8 mouse cellular contexts compared by ENCODE assay signal in genomic region chr13:34037172-34038055, GRCm38 (mm10). TPM values are rescaled to one million over a fixed set of nuclear protein-coding genes. Genes with fewer than 3 reads are reported as not detected.
DNase-seq lines count a peak whose midpoint lies in the region; ATAC-seq lines count a peak whose summit lies in the region.

Bphl (plus strand) TSS chr13:34037597.

- WGBS in hindbrain, embryonic 14.5 days = under 1% methylated on average over 37 of the region's 37 CpGs

- H3K4me3 ChIP-seq in hindbrain, embryonic 14.5 days (replicated peaks; ENCODE audit: low read length) = peak within 1 kb of the TSS; percentile 76

- no peaks in the 10 kb centered on the region for H3K9me3 ChIP-seq in hindbrain, embryonic 14.5 days (ENCODE audit: control insufficient read depth, low read length)

- peak within 1 kb of the TSS; percentile 67 for H3K4me2 ChIP-seq in hindbrain, embryonic 14.5 days (replicated peaks)

- peaks cover 13% of the 10 kb centered on the region for H3K4me1 ChIP-seq in hindbrain, embryonic 14.5 days (replicated peaks; ENCODE audit: control insufficient read depth, insufficient read depth, low read length)

- H3K9ac ChIP-seq in hindbrain, embryonic 14.5 days = peak within 1 kb of the TSS; percentile 93

- ATAC-seq in hindbrain, embryonic 14.5 days (ENCODE audit: low FRiP score) = peak; percentile 95

- H3K36me3 ChIP-seq in hindbrain, embryonic 14.5 days (replicated peaks; ENCODE audit: control insufficient read depth, insufficient read depth) = peaks cover 11% of the 10 kb centered on the region; the same call in 1 of the 2 replicates

- H3K27me3 ChIP-seq in hindbrain, embryonic 14.5 days (ENCODE audit: control insufficient read depth, insufficient read depth, low read length) = no peaks in the 10 kb centered on the region

- peak within 1 kb of the TSS; percentile 87 for H3K27ac ChIP-seq in hindbrain, embryonic 14.5 days

- peak; percentile 96 for DNase-seq in R1 (ENCODE audit: low read depth, low spot score)
- peak; percentile 94 to 97 for DNase-seq in cerebellum, postnatal 25 days
- peak; percentile 85 to 90 for DNase-seq in frontal cortex, postnatal 25 days (ENCODE audit: low spot score in 2 of 2)
- DNase-seq in hindbrain, embryonic 14.5 days (ENCODE audit: low spot score) = peak; percentile 93
- peak; percentile 92 for DNase-seq in layer of hippocampus, postnatal 36 days
- DNase-seq in lung, postnatal 36 days = peak; percentile 97
- peak; percentile 96 for DNase-seq in retina, postnatal 1 day
- peak; percentile 88 to 91 for DNase-seq in urinary bladder, adult 18-20 months (ENCODE audit: low spot score in 2 of 2)

RNA-seq across cellular contexts. Expression of gene Bphl, which starts in this region (rescaled TPM):
- polyA plus RNA-seq in hindbrain, embryonic 14.5 days (2014; fragmentation: Nextera tagmentation; extraction: Ambion mirVana) = 42.8 and 43.5 TPM in 2 replicates
- total RNA-seq in layer of hippocampus, postnatal 36 days (2021) = 10 to 100 TPM; 48.7 to 55.0 TPM

Comparison
In these comparisons a context has a peak if more than half of its experiments do, and no peak if none do; other contexts are left out.
1. Peak in every context shown above with its lines: DNase-seq, ATAC-seq, H3K4me3 ChIP-seq and H3K27ac ChIP-seq.